Mouse (Mus musculus): ENCODE results near the gene Zfp534. TPM values are rescaled to one million over a fixed set of nuclear protein-coding genes. Genes with fewer than 3 reads are reported as not detected.

The Zfp534 gene
- polyA plus RNA-seq, 1 experiment from 2014 or later: not detected

Other genes with a start within 250 kb of the Zfp534 start
- 1.7 and 2.0 TPM in 2 replicates for gene Zfp982, start 210.1 kb downstream of the Zfp534 start, polyA plus RNA-seq (2015; fragmentation: Nextera tagmentation; extraction: Ambion mirVana)
- 0.05 and 0.20 TPM in 2 replicates for gene Gm16503, start 162.3 kb downstream of the Zfp534 start, polyA plus RNA-seq (2015; fragmentation: Nextera tagmentation; extraction: Ambion mirVana)
- 0.23 and 0.33 TPM in 2 replicates for gene Zfp985, start 149.3 kb downstream of the Zfp534 start, polyA plus RNA-seq (2015; fragmentation: Nextera tagmentation; extraction: Ambion mirVana)
- 1.0 and 1.3 TPM in 2 replicates for gene Zfp979, start 60.0 kb downstream of the Zfp534 start, polyA plus RNA-seq (2015; fragmentation: Nextera tagmentation; extraction: Ambion mirVana)
- gene Zfp984, start 107.2 kb upstream of the Zfp534 start, polyA plus RNA-seq (2015; fragmentation: Nextera tagmentation; extraction: Ambion mirVana): 16.2 and 17.9 TPM in 2 replicates
- 3.4 and 3.6 TPM in 2 replicates for gene Zfp933, start 145.8 kb upstream of the Zfp534 start, polyA plus RNA-seq (2015; fragmentation: Nextera tagmentation; extraction: Ambion mirVana)
- 10.0 and 13.3 TPM in 2 replicates for gene Miip, start 166.3 kb upstream of the Zfp534 start, polyA plus RNA-seq (2015; fragmentation: Nextera tagmentation; extraction: Ambion mirVana)
- gene Fv1, start 166.4 kb upstream of the Zfp534 start, polyA plus RNA-seq (2015; fragmentation: Nextera tagmentation; extraction: Ambion mirVana): 1.3 and 1.8 TPM in 2 replicates
- 44.2 and 46.9 TPM in 2 replicates for gene Mfn2, start 202.2 kb upstream of the Zfp534 start, polyA plus RNA-seq (2015; fragmentation: Nextera tagmentation; extraction: Ambion mirVana)
- 28.0 and 28.8 TPM in 2 replicates for gene Plod1, start 234.2 kb upstream of the Zfp534 start, polyA plus RNA-seq (2015; fragmentation: Nextera tagmentation; extraction: Ambion mirVana)
- 25.7 and 26.3 TPM in 2 replicates for gene 2510039O18Rik, start 238.3 kb upstream of the Zfp534 start, polyA plus RNA-seq (2015; fragmentation: Nextera tagmentation; extraction: Ambion mirVana)